Mouse (Mus musculus) heart, postnatal 0 days (tissue): Measurements from ENCODE around the gene Hnrnpdl.

Source experiments
- CTCF ChIP-seq: IDR thresholded peaks from 2 replicates; pipeline ENCODE4 v1.5.1; 2016; ENCODE audit warnings: antibody characterized with exemption, control low read depth, low read depth
- EP300 ChIP-seq: IDR thresholded peaks from 2 replicates; pipeline ENCODE4 v1.6.1; 2016; ENCODE audit warnings: antibody characterized with exemption, low read depth

GRCm38 (mm10) chr5:100005431-100005830 lies 34.0 kb downstream of the Hnrnpdl start:
- no peak for TF ChIP-seq CTCF
- no peak for TF ChIP-seq EP300
